Mouse (Mus musculus) mammary gland, adult 2 months (tissue): ENCODE data around the gene Mff. TPM values are rescaled to one million over a fixed set of nuclear protein-coding genes. Genes with fewer than 3 reads are reported as not detected.

Experiments
- polyA plus RNA-seq: library from polyadenylated mRNA; depleted of rRNA; stranded (reverse); fragments of >200 nt; gene quantifications from 2 replicates; pipeline ENCODE4 v1.2.3, GENCODE M21; 2012; ENCODE audit warnings: low replicate concordance; rRNA removed

Gene Mff
- polyA plus RNA-seq: 50.1 and 51.4 TPM in 2 replicates

DNA sequence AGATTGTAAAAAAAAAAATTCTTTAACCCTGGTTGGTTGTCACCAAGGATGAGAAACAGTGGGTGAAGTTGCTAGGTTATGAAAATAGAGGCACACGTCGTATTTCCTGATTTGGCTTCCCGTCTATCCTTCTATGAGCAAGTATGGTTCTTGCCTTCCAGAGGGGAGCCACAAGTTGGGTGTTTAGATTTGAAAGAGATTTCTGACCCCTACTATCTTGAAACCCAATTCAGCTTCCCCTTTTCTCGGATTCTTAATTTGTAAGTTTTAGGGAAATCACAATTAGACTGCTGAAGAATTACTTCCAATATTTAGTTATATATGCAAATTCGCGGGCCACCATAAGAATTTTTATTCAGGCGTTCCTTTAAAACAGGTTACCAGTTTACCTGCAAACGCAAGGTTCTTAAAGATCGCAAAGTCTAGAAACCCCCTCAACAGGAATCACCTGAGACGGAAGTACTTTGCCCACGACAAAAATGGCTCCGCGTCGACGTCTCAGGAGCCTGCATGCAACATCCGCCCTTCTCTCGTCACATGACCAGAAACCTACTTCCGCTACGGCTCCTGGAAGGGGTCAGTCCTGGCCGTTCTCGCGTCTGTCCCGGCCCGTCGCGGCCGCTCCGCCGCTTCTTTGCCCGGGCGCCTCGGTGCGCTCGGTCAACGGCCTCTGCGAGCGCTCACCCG lies at the start of gene Mff:
Gene Mff (plus strand): TSS at position 552 of the 687 bp plus-strand sequence.

DNA sequence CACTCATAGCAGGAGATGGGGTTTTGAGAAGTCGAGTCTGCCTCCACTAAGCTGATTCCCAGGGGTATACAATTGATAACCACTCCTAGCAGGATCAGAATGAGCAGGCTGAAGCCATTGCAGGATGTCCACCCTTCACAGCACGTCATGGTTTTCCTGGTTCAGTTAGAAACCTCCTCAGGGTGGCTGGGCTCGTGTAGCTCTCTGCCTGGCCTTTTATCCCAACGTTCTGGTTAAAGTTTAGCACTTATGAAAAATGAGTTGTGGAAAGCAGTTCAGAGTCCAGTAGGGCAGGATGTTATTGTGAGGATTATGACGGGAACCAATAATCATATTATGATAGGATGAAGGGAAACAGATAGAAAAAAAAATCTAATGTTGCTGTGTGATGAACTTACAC lies 43.6 kb downstream of the Mff start, which contains the start of gene Tm4sf20:
Gene Tm4sf20 (minus strand): TSS at position 193 of the 400 bp plus-strand sequence.

DNA sequence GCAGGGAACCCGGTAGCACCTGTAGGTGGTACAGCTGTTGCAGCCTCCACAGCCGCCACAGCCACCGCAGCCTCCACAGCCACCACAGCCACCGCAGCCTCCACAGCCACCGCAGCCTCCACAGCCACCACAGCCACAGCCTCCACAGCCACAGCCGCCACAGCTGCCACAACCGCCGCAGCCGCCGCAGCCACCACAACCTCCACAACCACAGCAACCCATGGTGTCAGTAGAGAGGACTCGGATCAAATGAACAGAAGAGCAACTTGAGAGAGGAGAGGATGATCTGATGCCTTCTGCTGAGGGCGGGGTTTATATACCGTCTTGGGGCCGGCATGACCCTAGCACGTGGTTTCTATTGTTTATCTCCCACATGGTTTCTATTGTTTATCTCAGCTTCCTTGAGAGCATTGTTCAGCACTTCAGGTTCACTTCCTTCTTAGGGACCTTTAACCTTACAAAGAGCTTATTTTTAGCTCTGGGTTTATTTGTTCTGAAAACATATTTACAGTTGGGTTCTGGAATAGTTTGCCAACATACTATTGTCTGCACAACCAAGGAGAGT lies 46.4 kb downstream of the Mff start, which contains the start of gene Gm47791:
Gene Gm47791 (minus strand): TSS at position 222 of the 565 bp plus-strand sequence.

Other genes with a start within 250 kb of the Mff start
- 0.44 and 0.95 TPM in 2 replicates for gene Col4a4, start 138.0 kb upstream of the Mff start, polyA plus RNA-seq
- gene Col4a3, start 138.0 kb upstream of the Mff start, polyA plus RNA-seq: 0.11 and 1.0 TPM in 2 replicates
- gene Tm4sf20, start 43.6 kb downstream of the Mff start, polyA plus RNA-seq: not detected in 2 replicates
- gene Gm47791, start 46.4 kb downstream of the Mff start, polyA plus RNA-seq: not detected in 2 replicates
- gene Agfg1, start 114.6 kb downstream of the Mff start, polyA plus RNA-seq: 42.7 and 63.9 TPM in 2 replicates
- 0.60 and 1.1 TPM in 2 replicates for gene A030005L19Rik, start 188.4 kb downstream of the Mff start, polyA plus RNA-seq
- gene A030014E15Rik, start 200.0 kb downstream of the Mff start, polyA plus RNA-seq: not detected in 2 replicates
- gene Gm6217, start 206.5 kb downstream of the Mff start, polyA plus RNA-seq: not detected in 2 replicates
- gene A030003K21Rik, start 218.5 kb downstream of the Mff start, polyA plus RNA-seq: not detected in 2 replicates
- not detected in 2 replicates for gene Gm7544, start 231.1 kb downstream of the Mff start, polyA plus RNA-seq
- not detected in 2 replicates for gene Gm47955, start 235.4 kb downstream of the Mff start, polyA plus RNA-seq